Comparison of ENCODE assay signal across 15 mouse cellular contexts in genomic region chr10:118038465-118038864, GRCm38 (mm10).
"Had no signal": no experiment of that assay in that cellular context is flagged by ENCODE, and none has a peak within 500 bp of the region (broad histone marks: within the 10 kb centered on the region; RNA-seq: fewer than 3 reads in every experiment).

No protein-coding gene starts in this region.

- H3K4me3 ChIP-seq: midbrain, embryonic 10.5 days; midbrain, embryonic 13.5 days; midbrain, embryonic 15.5 days; myocyte; neural tube, embryonic 12.5 days; stomach, embryonic 15.5 days had no signal

- DNase-seq: lung, adult 18-20 months; lung, embryonic 14.5 days; lung, postnatal 10 days; lung, postnatal 4 days; right cerebral cortex, postnatal 14 days; thymus, adult 2 months; thymus, postnatal 25 days; thymus, postnatal 4 days had no signal

- H3K9ac ChIP-seq: lung, embryonic 14.5 days; midbrain, embryonic 13.5 days; midbrain, embryonic 15.5 days; neural tube, embryonic 12.5 days; stomach, embryonic 15.5 days had no signal

- H3K4me1 ChIP-seq: midbrain, embryonic 10.5 days; midbrain, embryonic 13.5 days; midbrain, embryonic 15.5 days; neural tube, embryonic 12.5 days; stomach, embryonic 15.5 days had no signal

- ATAC-seq: midbrain, embryonic 13.5 days; midbrain, embryonic 15.5 days had no signal

- H3K4me2 ChIP-seq: lung, embryonic 14.5 days; midbrain, embryonic 13.5 days; midbrain, embryonic 15.5 days; neural tube, embryonic 12.5 days; stomach, embryonic 15.5 days had no signal

- H3K27ac ChIP-seq: midbrain, embryonic 10.5 days; midbrain, embryonic 13.5 days; midbrain, embryonic 15.5 days; neural tube, embryonic 12.5 days; stomach, embryonic 15.5 days; stomach, postnatal 0 days had no signal

- H3K27me3 ChIP-seq: midbrain, embryonic 13.5 days; midbrain, embryonic 15.5 days; neural tube, embryonic 12.5 days; stomach, embryonic 15.5 days had no signal

- H3K36me3 ChIP-seq: midbrain, embryonic 10.5 days; midbrain, embryonic 13.5 days; midbrain, embryonic 15.5 days; neural tube, embryonic 12.5 days; stomach, embryonic 15.5 days had no signal

- H3K9me3 ChIP-seq: midbrain, embryonic 13.5 days; midbrain, embryonic 15.5 days; neural tube, embryonic 12.5 days; stomach, embryonic 15.5 days had no signal
